Mouse (Mus musculus) stomach, postnatal 0 days (tissue): ENCODE data around the gene Jag1. TPM values are rescaled to one million over a fixed set of nuclear protein-coding genes. Genes with fewer than 3 reads are reported as not detected.

Source experiments
- ATAC-seq: fragments of 200-750 bp; cut with Nextera tagmentation; 2 replicates; pipeline ENCODE4 v1.8.0; 2017; ENCODE audit not compliant: low FRiP score, low TSS enrichment
- DNase-seq: peaks from one replicate; pipeline ENCODE4 v3.0.0-alpha.2; 2016; ENCODE audit warnings: low spot score
- H3K27ac ChIP-seq: fragments of 300-500 bp; sonication (generic); replicated peaks from 2 replicates; pipeline ENCODE4 v1.5.1; 2014; ENCODE audit warnings: mild to moderate bottlenecking, control low read depth
- H3K27me3 ChIP-seq: fragments of 300-500 bp; sonication (generic); 2 replicates; pipeline ENCODE4 v1.6.1; 2014; ENCODE audit warnings: low read length; ENCODE audit not compliant: control insufficient read depth, insufficient read depth
- H3K36me3 ChIP-seq: fragments of 300-500 bp; sonication (generic); 2 replicates; pipeline ENCODE4 v1.6.1; 2014; ENCODE audit warnings: low read length, mixed read lengths; ENCODE audit not compliant: control insufficient read depth, insufficient read depth
- H3K4me1 ChIP-seq: fragments of 300-500 bp; sonication (generic); replicated peaks from 2 replicates; pipeline ENCODE4 v1.6.1; 2014; ENCODE audit warnings: antibody characterized with exemption; ENCODE audit not compliant: control insufficient read depth, insufficient read depth
- H3K4me2 ChIP-seq: fragments of 300-500 bp; sonication (generic); replicated peaks from 2 replicates; pipeline ENCODE4 v1.6.1; 2014; ENCODE audit warnings: low read depth, mild to moderate bottlenecking, control low read depth, moderate library complexity
- H3K4me3 ChIP-seq: fragments of 300-500 bp; sonication (generic); 2 replicates; pipeline ENCODE4 v1.5.1; 2014; ENCODE audit warnings: low read depth, low read length, control low read depth
- H3K9ac ChIP-seq: fragments of 300-500 bp; sonication (generic); 2 replicates; pipeline ENCODE4 v1.6.1; 2014; ENCODE audit warnings: mild to moderate bottlenecking, low read length, control low read depth, mixed read lengths
- H3K9me3 ChIP-seq: fragments of 300-500 bp; sonication (generic); 2 replicates; pipeline ENCODE4 v1.6.1; 2016; ENCODE audit warnings: low read length; ENCODE audit not compliant: control insufficient read depth
- CTCF ChIP-seq: IDR thresholded peaks from 2 replicates; pipeline ENCODE4 v1.5.1; 2016; ENCODE audit warnings: antibody characterized with exemption, low read depth, mild to moderate bottlenecking, moderate library complexity
- EP300 ChIP-seq: optimal IDR thresholded peaks from 2 replicates; pipeline ENCODE3; 2016; ENCODE audit warnings: antibody characterized with exemption
- WGBS: fragments of 180-500 bp; shearing (Covaris S2); extraction: QIAGEN DNeasy Blood & Tissue Kit; methylation state at CpG from one replicate; pipeline ENCODE4 v1.1.7; 2014; 5-methylcytosine and 5-hydroxymethylcytosine counted together
- polyA plus RNA-seq: library from polyadenylated mRNA; unstranded; fragments of >200 nt; fragmentation: Nextera tagmentation; extraction: Ambion mirVana; gene quantifications from 2 replicates; pipeline ENCODE4 v1.2.1, GENCODE M21; 2015

The Jag1 gene
- polyA plus RNA-seq, 1 experiment from 2014 or later, result 8.2 TPM

- no peak overlapping the region for H3K4me3 ChIP-seq
- H3K4me2 ChIP-seq, result no peak overlapping the region
- no peaks in the 10 kb centered on the region for H3K4me1 ChIP-seq
- WGBS, result 78% methylated on average over 8 of the region's 8 CpGs
- no peaks in the 10 kb centered on the region for H3K27me3 ChIP-seq
- DNase-seq (no peak), ATAC-seq (no peak)
- peaks cover 24% of the 10 kb centered on the region for H3K36me3 ChIP-seq
- no peaks in the 10 kb centered on the region for H3K9me3 ChIP-seq
- no peak for TF ChIP-seq CTCF
- no peak overlapping the region for H3K27ac ChIP-seq
- no peak overlapping the region for H3K9ac ChIP-seq
Observed at GRCm38 (mm10) chr2:137094301-137094700, 22.1 kb downstream of the Jag1 start.

GRCm38 (mm10) chr2:137093298-137093630 is 23.2 kb downstream of the Jag1 start:
- ATAC-seq, result no peak
- 86% methylated on average over 7 of the region's 7 CpGs for WGBS

GRCm38 (mm10) chr2:137092523-137093297 is 23.7 kb downstream of the Jag1 start:
- no peak overlapping the region for H3K27ac ChIP-seq
- no peaks in the 10 kb centered on the region for H3K27me3 ChIP-seq
- no peak overlapping the region for H3K9ac ChIP-seq
- no peaks in the 10 kb centered on the region for H3K4me1 ChIP-seq
- H3K4me2 ChIP-seq, result no peak overlapping the region
- ATAC-seq (no peak), DNase-seq (no peak)
- WGBS, result 55% methylated on average over 10 of the region's 10 CpGs
- H3K9me3 ChIP-seq, result no peaks in the 10 kb centered on the region
- TF ChIP-seq EP300 (no peak), CTCF (no peak)
- H3K4me3 ChIP-seq, result no peak overlapping the region
- H3K36me3 ChIP-seq, result peaks cover 34% of the 10 kb centered on the region

More at GRCm38 (mm10) chr2:137093298-137093630, 23.2 kb downstream of the Jag1 start:
- H3K4me1 ChIP-seq, result no peaks in the 10 kb centered on the region
- no peak overlapping the region for H3K9ac ChIP-seq
- no peaks in the 10 kb centered on the region for H3K27me3 ChIP-seq
- TF ChIP-seq CTCF, result no peak
- no peak for TF ChIP-seq EP300
- no peak for DNase-seq
- peaks cover 33% of the 10 kb centered on the region for H3K36me3 ChIP-seq
- H3K9me3 ChIP-seq, result no peaks in the 10 kb centered on the region
- no peak overlapping the region for H3K27ac ChIP-seq
- no peak overlapping the region for H3K4me3 ChIP-seq
- H3K4me2 ChIP-seq, result no peak overlapping the region

- no peak overlapping the region for H3K9ac ChIP-seq
Observed at GRCm38 (mm10) chr2:137091766-137092522, 24.5 kb downstream of the Jag1 start.

GRCm38 (mm10) chr2:137087705-137088104 is 28.7 kb downstream of the Jag1 start:
- Histone ChIP-seq H3K27me3 (no peaks in the 10 kb centered on the region), H3K4me3 (no peak overlapping the region), H3K4me2 (no peak overlapping the region), H3K9ac (no peak overlapping the region), H3K4me1 (no peaks in the 10 kb centered on the region), H3K27ac (no peak overlapping the region), H3K36me3 (peaks cover 53% of the 10 kb centered on the region), H3K9me3 (no peaks in the 10 kb centered on the region)
- DNase-seq, result no peak
- 56% methylated on average over 6 of the region's 6 CpGs for WGBS
- TF ChIP-seq EP300, result no peak
- no peak for TF ChIP-seq CTCF
- no peak for ATAC-seq

More at GRCm38 (mm10) chr2:137091766-137092522, 24.5 kb downstream of the Jag1 start:
- ATAC-seq (no peak), DNase-seq (peak; percentile 26)
- H3K4me3 ChIP-seq, result no peak overlapping the region
- WGBS, result 61% methylated on average over 11 of the region's 11 CpGs
- H3K4me1 ChIP-seq, result no peaks in the 10 kb centered on the region
- H3K27me3 ChIP-seq, result no peaks in the 10 kb centered on the region
- H3K36me3 ChIP-seq, result peaks cover 38% of the 10 kb centered on the region
- no peaks in the 10 kb centered on the region for H3K9me3 ChIP-seq
- TF ChIP-seq CTCF (peak; percentile 54), EP300 (no peak)
- H3K4me2 ChIP-seq, result no peak overlapping the region
- H3K27ac ChIP-seq, result no peak overlapping the region
